Mouse (Mus musculus) layer of hippocampus, adult 11-12 months (tissue): ENCODE results near the gene Fzd4.

Source experiments
- DNase-seq: peaks from one replicate; pipeline ENCODE4 v3.0.0; 2022; ENCODE audit warnings: low spot score

Fzd4 gene

GRCm38 (mm10) chr7:89404081-89404733 lies at the start of gene Fzd4, which contains the start of gene Tmem135:
Gene Fzd4, plus strand, starts transcription at chr7:89404355.
Gene Tmem135, minus strand, starts transcription at chr7:89404222.
- DNase-seq: peak; percentile 93

DNA sequence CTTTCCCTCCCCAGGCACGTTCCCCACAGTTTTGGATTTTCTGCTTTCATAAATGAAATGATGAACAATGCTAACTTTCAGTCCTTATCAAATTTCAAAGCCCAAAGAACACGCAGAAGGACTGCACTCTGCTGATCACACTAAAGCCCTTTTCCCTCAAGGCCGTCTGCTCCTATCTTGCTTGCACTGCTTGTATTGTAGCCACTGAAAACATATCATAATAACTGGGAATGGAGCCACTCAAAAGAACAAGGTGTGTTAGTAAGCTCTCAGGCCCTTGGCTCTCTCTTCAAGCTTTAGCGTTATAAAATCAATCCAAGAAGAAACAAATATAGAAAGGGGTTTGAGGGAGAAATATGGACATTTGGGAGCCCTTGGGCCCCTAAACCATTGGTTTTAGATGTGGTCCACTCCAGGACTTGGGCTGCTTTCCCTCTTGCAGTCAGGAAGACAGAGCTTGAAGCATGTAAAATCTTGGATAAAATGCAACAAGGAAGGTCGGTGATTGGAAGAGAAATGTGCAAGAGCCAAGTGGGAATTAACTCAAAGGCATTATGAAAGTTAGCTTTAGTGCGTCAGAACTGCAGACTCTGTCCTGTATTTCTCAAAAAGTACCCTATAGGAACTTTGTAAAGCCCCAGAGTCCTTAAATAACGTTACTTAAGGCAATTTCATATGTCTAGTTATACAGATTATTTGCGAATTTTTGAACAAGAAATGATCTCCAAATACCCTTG lies 48.5 kb upstream of the Fzd4 start:
- DNase-seq: no peak

- no peak for DNase-seq
Measured at GRCm38 (mm10) chr7:89356307-89356706, 47.8 kb upstream of the Fzd4 start.

GRCm38 (mm10) chr7:89363975-89364374 lies 40.2 kb upstream of the Fzd4 start:
- DNase-seq: no peak

- no peak for DNase-seq
Measured at GRCm38 (mm10) chr7:89365135-89365880, 38.8 kb upstream of the Fzd4 start.

DNA sequence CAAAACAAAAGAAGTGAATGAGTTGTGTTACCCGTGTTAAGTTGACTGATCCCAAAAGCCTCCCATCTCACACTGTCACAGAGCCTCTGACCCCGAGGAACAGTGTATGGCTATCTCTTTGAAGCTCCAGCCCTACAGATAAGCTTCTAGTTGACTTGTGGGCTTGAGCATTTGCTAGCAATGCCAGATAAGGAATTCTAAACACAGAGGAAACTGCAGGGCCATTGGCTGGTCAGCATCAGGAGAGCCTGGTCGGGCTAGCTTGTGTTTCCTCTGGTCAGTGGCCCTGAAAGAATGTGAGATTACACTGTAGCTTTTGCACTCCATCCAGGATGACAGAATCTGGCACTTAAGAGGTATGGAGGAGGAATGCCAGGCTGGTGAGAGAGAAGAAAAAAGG lies 36.5 kb upstream of the Fzd4 start:
- DNase-seq: no peak

- DNase-seq: no peak
Measured at GRCm38 (mm10) chr7:89370086-89370485, 34.1 kb upstream of the Fzd4 start.

DNA sequence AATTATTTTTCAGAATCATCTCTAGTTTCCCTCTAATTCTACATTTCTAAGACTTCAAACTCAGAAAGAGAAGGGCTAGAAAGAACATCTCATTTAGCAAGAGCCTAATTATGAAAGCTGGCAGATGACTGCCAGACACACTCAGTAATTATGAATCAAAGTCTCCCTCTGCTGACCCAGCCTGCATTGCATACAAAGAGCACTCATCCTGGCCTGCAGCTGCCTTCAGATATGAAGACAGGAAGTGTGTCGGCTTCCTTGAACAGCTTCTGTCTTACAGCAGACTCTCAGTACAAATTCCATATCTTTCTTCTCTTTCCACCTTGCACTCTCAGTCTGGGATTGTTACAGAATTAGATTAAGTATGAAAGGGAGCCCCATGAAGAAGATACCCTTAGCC lies 33.2 kb upstream of the Fzd4 start:
- peak; percentile 44 for DNase-seq

GRCm38 (mm10) chr7:89371623-89372295 lies 32.4 kb upstream of the Fzd4 start:
- no peak for DNase-seq

- DNase-seq: no peak
Measured at GRCm38 (mm10) chr7:89380935-89381705, 23.0 kb upstream of the Fzd4 start.

DNA sequence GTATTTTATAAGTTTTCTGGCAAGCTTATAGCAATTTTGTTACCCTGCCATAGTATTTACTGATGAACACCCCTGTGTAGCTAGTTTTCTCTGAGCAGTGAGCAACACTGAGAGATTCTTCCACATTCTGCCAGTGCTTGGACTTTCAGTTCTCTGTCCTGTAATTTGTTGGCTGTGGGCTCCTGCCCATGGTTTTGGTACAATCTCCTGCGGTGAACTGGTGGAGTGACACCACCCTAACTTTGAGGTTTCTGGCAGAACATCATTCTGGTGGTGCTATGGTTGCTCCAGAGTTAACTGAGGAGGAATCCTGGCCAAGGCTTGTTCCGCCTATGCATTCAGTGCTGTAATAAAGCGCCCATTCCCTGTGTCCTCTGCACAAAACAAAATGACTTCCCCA lies 21.3 kb upstream of the Fzd4 start:
- DNase-seq: no peak

GRCm38 (mm10) chr7:89388981-89389380 lies 15.2 kb upstream of the Fzd4 start:
- DNase-seq: no peak

- no peak for DNase-seq
Measured at GRCm38 (mm10) chr7:89390660-89391059, 13.5 kb upstream of the Fzd4 start.

GRCm38 (mm10) chr7:89391281-89391680 lies 12.9 kb upstream of the Fzd4 start:
- no peak for DNase-seq

DNA sequence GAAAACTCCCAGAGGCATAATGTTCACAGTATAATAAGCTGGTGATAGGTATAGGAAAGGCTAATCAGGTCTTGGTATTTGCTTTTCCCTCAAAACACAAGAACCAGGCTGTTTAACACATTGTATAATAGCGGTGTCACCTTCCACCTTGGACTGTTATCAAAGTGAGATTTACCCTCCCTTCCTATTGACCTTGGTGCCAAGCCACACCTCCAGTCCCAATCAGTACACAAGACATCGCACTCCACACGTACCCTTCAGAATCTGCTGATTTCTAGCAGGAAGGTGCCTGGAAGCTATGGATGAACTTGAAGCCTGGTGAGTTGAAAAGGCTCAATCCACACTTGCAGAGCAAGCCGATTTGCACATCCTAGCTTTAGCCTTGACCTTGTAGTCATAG lies 12.3 kb upstream of the Fzd4 start:
- no peak for DNase-seq

DNA sequence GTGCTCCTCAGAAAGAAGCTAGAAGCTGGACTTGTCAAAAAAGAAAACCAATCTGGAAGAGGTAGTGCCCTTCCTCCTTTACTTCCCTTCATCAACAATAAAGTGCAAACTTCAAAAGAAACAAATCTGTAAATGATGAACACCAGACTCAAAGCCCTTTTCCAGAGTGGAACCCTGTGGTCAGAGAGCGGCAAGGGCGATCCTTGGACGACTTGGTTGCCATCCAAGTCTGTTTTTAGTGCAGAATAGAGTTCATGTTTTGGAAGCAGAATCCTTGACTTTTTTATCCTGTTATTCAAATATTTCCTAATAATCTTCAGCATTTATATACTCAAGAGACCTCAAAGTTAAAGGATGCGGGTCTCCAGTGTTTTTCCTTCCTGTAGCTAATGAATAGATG lies 11.8 kb upstream of the Fzd4 start:
- DNase-seq: no peak

GRCm38 (mm10) chr7:89392825-89393224 lies 11.3 kb upstream of the Fzd4 start:
- DNase-seq: no peak

- DNase-seq: no peak
Measured at GRCm38 (mm10) chr7:89395399-89395798, 8.8 kb upstream of the Fzd4 start.

DNA sequence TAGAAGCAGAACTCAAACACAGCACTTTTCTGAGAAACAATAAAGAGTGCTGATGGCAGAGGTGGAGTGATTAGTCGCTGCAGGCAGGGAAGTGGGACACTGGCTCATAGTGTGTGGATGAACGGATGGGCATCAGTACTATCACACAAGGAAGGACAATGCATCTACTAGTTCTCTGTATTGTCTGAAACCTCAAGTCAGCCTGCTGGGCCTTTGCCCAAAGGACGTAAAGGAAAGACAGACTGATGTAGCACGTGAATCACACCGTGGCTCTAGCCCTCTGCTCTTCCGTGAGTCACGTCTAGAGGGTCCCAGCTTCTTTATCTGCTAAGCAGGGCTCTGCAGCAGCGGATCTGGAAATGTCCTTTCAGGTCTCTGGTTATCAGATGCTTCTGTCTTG lies 7.8 kb upstream of the Fzd4 start:
- DNase-seq: no peak

GRCm38 (mm10) chr7:89397837-89398534 lies 6.2 kb upstream of the Fzd4 start:
- DNase-seq: no peak

- no peak for DNase-seq
Measured at GRCm38 (mm10) chr7:89400721-89401120, 3.4 kb upstream of the Fzd4 start.
